Mouse (Mus musculus): Measurements from ENCODE around the gene Ddx24.

Gene Ddx24

GRCm38 (mm10) chr12:103389348-103389727, 36.3 kb downstream of the Ddx24 start:
- DNase-seq (ENCODE audit: low read depth): no peak

GRCm38 (mm10) chr12:103388505-103389347, 36.9 kb downstream of the Ddx24 start, which contains the start of gene Otub2:
Gene Otub2 (plus strand): TSS chr12:103388682.
- DNase-seq (ENCODE audit: low read depth): peak; percentile 90

GRCm38 (mm10) chr12:103380226-103380625, 45.4 kb downstream of the Ddx24 start:
- no peak for DNase-seq (ENCODE audit: low read depth)

- DNase-seq (ENCODE audit: low read depth): no peak
Observed at GRCm38 (mm10) chr12:103376774-103377173, 48.9 kb downstream of the Ddx24 start.

GRCm38 (mm10) chr12:103376124-103376523, 49.5 kb downstream of the Ddx24 start:
- no peak for DNase-seq (ENCODE audit: low read depth)

GRCm38 (mm10) chr12:103373530-103374236, 51.9 kb downstream of the Ddx24 start:
- DNase-seq (ENCODE audit: low read depth): no peak

GRCm38 (mm10) chr12:103371711-103372110, 53.9 kb downstream of the Ddx24 start:
- DNase-seq (ENCODE audit: low read depth): peak; percentile 53

GRCm38 (mm10) chr12:103370861-103371260, 54.8 kb downstream of the Ddx24 start:
- DNase-seq (ENCODE audit: low read depth): no peak

GRCm38 (mm10) chr12:103368777-103369176, 56.9 kb downstream of the Ddx24 start:
- no peak for DNase-seq (ENCODE audit: low read depth)

GRCm38 (mm10) chr12:103368326-103368669, 57.3 kb downstream of the Ddx24 start:
- DNase-seq (ENCODE audit: low read depth): no peak

GRCm38 (mm10) chr12:103367620-103368325, 57.9 kb downstream of the Ddx24 start:
- DNase-seq (ENCODE audit: low read depth): peak; percentile 46

- no peak for DNase-seq (ENCODE audit: low read depth)
Observed at GRCm38 (mm10) chr12:103367171-103367570, 58.5 kb downstream of the Ddx24 start.

GRCm38 (mm10) chr12:103362336-103362735, 63.3 kb downstream of the Ddx24 start:
- no peak for DNase-seq (ENCODE audit: low read depth)

GRCm38 (mm10) chr12:103361539-103362307, 63.9 kb downstream of the Ddx24 start:
- DNase-seq (ENCODE audit: low read depth): no peak

- no peak for DNase-seq (ENCODE audit: low read depth)
Observed at GRCm38 (mm10) chr12:103360812-103361211, 64.8 kb downstream of the Ddx24 start.

- DNase-seq (ENCODE audit: low read depth): no peak
Observed at GRCm38 (mm10) chr12:103358951-103359801, 66.5 kb downstream of the Ddx24 start.

- no peak for DNase-seq (ENCODE audit: low read depth)
Observed at GRCm38 (mm10) chr12:103358216-103358615, 67.4 kb downstream of the Ddx24 start.
